Mouse (Mus musculus) testis, adult 2 months (tissue): ENCODE data around the gene Ktn1.

Experiments used
- CTCF ChIP-seq: fragments of 200-500 bp; IDR thresholded peaks from 2 replicates; pipeline ENCODE4 v1.5.1; 2012; ENCODE audit warnings: low read depth, mild to moderate bottlenecking, inconsistent platforms, low read length, moderate library complexity; ENCODE audit not compliant: control insufficient read depth, insufficient read depth, insufficient replicate concordance
- POLR2A ChIP-seq: fragments of 200-500 bp; IDR thresholded peaks from 2 replicates; pipeline ENCODE4 v1.6.1; 2012; ENCODE audit warnings: low read depth, mild to moderate bottlenecking, inconsistent platforms, low read length, moderate library complexity; ENCODE audit not compliant: control insufficient read depth

DNA sequence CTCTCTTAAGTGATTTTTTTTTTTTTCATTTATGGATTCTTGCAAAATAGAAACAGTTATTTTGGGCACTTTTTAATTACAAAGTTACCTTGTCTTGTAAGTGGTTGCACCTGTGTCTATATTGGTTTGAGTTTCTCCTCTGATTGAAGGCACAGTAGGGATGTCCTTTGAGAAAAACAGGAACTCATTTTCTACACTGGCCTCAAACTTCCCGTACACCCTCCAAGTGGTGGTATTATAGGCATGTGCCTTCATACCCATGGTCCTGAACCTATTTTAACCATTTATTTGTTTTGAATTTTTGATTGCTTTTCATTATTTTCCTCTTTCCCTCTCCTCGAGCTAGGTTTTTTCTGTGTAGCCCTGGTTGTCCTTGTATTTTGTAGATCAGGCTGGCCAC lies 7.2 kb downstream of the Ktn1 start:
- no peak for TF ChIP-seq CTCF
- TF ChIP-seq POLR2A, result no peak
